Mouse (Mus musculus): ENCODE measurements at regions not wholly inside any gene's neighbourhood (a gene's known extent, or its start where the extent isn't known, plus 50 kb on each side); places are given as distances from the start of the nearest gene placed in this dataset.

DNA sequence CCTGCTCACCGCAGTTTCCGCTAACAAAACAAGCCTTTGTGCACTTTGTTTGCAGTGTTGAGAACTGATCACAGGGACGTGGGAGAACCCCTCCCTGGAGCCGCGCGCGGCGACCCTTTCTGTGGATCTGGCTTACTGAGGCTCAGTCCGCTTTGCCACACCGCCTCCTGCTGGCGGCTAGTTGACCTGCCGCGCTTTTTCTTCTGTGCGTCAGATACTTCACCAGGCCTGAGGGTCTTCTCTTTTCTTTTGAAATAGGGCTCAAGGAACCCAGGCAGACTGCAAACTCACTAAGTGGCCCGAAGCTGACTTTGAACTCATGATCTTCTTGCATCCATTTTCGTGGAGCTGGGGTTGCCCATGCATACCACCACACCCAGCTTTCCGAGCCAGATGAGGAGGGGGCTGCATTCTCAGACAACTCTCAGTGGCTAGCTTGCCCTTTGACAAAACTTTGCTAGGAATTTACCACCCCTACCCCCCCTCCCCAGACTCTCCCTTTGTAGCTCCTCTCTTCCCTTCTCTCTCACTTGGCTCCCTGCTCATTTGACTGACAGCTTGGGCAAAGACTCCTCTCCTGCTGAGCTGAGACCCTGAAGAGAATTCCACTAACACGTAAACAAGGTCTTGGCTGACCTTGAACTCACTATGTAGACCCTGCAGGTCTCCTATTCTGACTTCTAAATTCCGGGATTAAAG is 109.9 kb downstream of the Sox2 start:
- no peak for DNase-seq (ENCODE audit: low read depth, low spot score)

DNA sequence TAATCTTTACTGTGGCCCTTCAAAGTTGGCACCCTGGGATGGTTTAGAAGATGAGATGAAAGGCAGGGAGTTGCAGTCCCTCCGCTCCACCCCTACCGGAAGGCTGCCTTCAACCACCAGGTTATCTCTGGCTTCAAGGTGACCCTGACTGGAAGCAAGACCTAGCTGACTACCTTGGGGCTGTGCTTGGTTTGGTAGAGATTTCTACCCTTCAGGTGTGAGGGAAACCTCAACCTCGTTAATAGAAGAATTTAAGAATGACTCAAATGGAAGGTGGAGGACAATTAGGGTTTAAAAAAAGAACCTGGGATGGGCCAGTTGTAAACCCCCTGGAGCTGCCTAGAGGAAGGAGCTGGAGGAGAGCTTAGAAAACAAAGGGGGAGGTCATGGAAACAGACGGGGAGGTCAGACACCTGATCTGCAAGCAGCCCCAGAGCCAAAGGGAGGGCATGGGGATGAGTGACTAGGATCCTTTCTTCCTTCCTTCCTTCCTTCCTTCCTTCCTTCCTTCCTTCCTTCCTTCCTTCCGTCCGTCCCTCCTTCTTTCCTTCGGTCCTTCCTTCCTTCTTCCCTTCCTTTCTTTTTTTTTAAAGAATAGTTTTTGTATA is 111.1 kb downstream of the Sox2 start:
- DNase-seq (ENCODE audit: low read depth, low spot score), result no peak
- 71% methylated on average over 7 of the region's 7 CpGs for whole genome bisulfite sequencing

More for the DNA sequence above, 109.9 kb downstream of the Sox2 start:
- WGBS, result 84% methylated on average over 19 of the region's 19 CpGs

GRCm38 (mm10) chr3:34761783-34762182 is 111.6 kb downstream of the Sox2 start:
- no peak for DNase-seq (ENCODE audit: low read depth, low spot score)
- WGBS, result 91% methylated on average over 4 of the region's 4 CpGs

GRCm38 (mm10) chr3:34764559-34764958 is 114.4 kb downstream of the Sox2 start:
- WGBS, result 66% methylated on average over 2 of the region's 2 CpGs
- no peak for DNase-seq (ENCODE audit: low read depth, low spot score)

DNA sequence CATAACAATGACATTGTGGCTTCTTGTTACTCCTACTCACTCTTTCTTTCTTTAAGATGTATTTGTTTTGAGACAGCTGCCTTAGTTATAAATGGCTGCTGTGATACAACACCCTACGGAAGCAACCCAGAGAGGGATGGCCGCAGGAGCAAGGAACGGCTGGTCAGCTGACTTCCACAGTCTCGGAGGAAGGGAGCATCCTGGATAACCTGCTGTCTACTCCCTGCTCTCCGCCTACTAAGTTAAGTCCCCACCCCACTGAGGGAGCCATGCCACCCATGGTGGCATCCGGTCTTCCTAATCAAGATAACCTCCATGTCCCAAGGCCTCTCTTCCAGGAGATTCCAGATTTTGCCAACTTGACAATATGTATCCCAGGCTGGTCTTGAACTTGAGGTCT is 114.9 kb downstream of the Sox2 start:
- WGBS, result 80% methylated on average over 6 of the region's 6 CpGs
- DNase-seq (ENCODE audit: low read depth, low spot score), result no peak

DNA sequence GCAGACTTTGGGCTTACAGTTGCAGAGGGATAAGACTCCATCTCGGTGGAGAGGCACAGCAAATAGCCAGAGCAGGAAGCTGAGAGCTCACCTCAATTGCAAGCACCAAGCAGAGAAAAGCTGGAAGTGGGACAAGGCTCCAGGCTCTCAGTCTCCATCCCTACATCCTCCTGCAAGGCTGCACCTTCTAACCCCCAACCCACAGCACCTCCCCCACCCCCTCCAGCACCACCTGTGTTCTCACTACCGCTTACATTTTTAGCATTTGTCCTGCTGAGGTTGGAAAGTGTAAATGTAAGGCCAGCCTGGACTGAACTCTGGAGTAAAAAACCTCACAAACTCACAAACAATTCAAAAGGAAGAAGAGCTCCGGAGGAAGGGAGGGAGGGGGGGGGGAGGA is 119.6 kb downstream of the Sox2 start:
- WGBS, result 44% methylated on average over 3 of the region's 3 CpGs
- DNase-seq (ENCODE audit: low read depth, low spot score), result no peak

DNA sequence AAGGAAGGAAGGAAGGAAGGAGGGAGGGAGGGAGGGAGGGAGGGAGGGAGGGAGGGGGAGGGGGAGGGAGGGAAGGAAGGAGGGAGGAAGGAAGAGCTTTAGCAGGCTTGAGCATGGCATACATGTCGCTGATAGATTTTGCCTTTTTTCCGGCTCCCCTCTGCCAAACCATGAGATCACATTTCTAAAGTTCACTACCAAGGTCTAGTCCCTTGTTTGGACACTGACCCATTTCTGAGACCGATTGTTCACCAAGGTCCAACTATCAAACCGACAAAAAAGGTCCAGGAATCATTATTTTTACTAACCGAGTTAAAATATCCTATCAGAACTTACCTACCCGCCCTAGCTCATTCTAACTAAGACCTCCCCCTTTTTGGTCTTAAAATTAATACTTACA is 120.1 kb downstream of the Sox2 start:
- WGBS, result 80% methylated on average over 6 of the region's 6 CpGs
- no peak for DNase-seq (ENCODE audit: low read depth, low spot score)

- DNase-seq (ENCODE audit: low read depth, low spot score), result no peak
- WGBS, result 89% methylated on average over 3 of the region's 3 CpGs
Measured at GRCm38 (mm10) chr3:34772035-34772434, 121.8 kb downstream of the Sox2 start.

- WGBS, result 28% methylated on average over 23 of the region's 23 CpGs
- no peak for DNase-seq (ENCODE audit: low read depth, low spot score)
Measured at GRCm38 (mm10) chr3:34773678-34774425, 123.6 kb downstream of the Sox2 start.

DNA sequence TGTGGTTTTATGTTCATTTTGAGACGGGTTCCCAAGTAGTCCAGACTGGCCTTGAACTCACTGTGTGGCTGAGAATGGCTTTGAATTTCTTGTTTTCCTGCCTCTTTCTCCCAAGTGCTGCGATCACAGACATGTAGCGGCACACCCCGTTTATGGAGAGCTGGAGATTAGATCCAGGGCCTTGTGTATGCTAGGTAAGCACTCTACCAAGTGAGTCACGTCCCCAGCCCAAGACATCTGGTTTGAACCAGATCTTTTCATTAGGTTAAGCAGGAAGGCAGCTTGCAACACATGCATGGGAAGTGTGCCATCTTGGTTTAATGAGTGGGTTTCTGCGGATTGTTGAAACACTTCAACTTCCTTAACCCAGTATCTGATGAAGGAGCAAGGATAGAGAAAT is 131.6 kb downstream of the Sox2 start:
- no peak for DNase-seq (ENCODE audit: low read depth, low spot score)
- WGBS, result 74% methylated on average over 6 of the region's 6 CpGs

GRCm38 (mm10) chr3:34783398-34783797 is 133.2 kb downstream of the Sox2 start:
- DNase-seq (ENCODE audit: low read depth, low spot score), result no peak
- 89% methylated on average over 1 of the region's 1 CpGs for WGBS

- WGBS, result 95% methylated on average over 3 of the region's 3 CpGs
- no peak for DNase-seq (ENCODE audit: low read depth, low spot score)
Measured at GRCm38 (mm10) chr3:34787211-34787610, 137.0 kb downstream of the Sox2 start.

DNA sequence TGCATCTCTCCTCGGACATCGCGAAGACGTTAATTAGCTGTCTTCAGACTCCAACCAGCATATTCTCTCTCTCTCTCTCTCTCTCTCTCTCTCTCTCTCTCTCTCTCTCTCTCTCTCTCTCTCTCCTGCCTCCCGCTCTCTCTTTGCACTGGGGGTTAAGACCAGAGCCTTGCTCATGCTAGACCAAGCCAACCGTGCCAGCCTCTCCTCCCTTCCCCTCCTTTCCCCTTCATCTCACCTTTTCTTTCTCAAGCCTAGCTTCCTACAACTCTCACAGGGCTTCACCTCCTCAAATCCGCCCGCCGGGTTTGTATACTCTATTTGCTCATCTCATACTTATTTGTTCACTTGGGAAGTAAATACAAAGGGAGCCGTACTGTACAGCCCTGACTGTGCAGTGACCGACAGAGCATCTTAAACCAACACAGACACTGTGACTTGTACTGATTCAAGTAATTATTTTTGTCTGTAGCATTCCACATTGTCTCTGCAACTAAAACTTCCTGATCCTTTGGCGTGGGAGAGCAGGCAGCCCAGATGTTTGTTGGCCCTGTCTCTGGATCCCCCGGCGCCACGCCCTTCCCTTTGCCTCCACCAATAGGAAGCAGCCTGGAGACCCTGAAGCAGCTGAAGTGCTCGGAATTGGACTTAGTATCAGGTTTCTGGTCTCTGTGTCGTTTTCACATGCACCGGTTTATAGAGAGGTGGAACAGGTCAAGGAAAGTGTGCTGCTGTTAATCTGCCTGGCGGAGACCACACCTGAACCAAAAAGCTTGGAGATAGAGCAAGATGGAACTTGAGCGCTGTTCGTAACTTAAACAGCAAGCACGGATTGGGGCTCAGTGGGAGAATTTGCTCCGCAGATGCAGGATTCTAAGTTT is 145.1 kb downstream of the Sox2 start:
- 15% methylated on average over 23 of the region's 23 CpGs for WGBS
- DNase-seq (ENCODE audit: low read depth, low spot score), result no peak

DNA sequence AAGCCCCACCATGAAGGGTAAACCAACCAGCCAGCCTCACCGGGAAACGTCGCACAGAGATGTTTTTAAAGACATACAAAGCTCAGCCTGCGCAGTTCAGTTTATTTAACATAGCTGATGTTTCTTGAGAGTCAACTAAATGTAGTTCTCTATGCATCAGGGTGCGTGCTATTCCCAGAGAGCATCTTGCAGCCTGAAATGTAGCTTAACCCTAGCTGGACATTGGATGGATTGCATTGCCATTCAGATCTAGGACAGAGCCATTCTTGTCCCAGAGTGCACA is 145.7 kb downstream of the Sox2 start:
- WGBS, result 10% methylated on average over 5 of the region's 5 CpGs
- no peak for DNase-seq (ENCODE audit: low read depth, low spot score)

GRCm38 (mm10) chr3:34808833-34809232 is 158.6 kb downstream of the Sox2 start:
- 24% methylated on average over 6 of the region's 6 CpGs for WGBS
- DNase-seq (ENCODE audit: low read depth, low spot score), result no peak

DNA sequence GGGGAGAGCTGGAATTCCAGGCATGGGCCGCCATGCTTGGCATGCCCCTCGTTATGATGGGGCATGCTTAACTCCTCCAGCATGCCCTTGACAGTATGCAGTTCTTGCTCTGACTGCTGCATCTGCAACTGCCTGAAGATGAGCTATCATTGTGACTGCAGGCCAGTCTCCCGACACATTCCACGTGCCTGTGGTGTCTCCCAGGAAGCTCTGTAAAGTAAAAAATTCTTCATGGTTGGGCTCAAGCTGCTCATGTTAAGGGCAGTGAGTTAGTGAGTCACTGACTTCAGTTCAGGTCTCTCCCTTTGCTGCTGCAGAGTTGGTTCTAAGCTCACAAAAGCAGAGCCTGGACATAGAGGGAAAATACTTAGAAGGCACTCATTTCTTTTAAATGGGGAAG is 161.5 kb downstream of the Sox2 start:
- WGBS, result 74% methylated on average over 4 of the region's 4 CpGs
- DNase-seq (ENCODE audit: low read depth, low spot score), result no peak

DNA sequence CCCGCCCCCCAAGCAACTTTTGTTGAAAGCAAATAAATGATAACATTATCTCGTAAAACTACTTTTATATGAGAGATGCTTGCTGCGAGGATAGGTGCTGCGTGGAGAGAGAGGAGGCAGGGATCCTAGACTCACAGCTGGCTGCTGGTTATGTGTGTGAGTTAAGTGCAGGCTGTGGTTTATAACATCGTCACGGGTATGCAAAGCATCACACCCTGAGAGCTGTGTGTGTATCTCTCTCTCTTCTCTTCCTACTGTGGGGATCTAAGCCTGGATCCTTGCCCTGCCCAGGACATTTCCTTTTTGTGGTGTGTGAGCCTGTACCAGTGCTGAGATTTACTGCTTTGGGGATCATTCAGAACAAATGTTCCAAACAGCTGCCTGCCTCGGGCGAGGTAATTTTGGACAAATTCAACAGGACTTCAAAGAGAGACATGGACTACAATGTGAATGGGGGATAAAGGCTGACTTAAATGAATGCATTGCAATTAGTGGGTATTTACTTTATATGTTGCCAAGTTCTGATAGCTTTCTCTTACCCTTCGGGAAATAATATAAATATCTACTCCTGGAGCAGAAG is 162.9 kb downstream of the Sox2 start:
- 10% methylated on average over 9 of the region's 9 CpGs for WGBS
- no peak for DNase-seq (ENCODE audit: low read depth, low spot score)

- no peak for DNase-seq (ENCODE audit: low read depth, low spot score)
- 56% methylated on average over 11 of the region's 11 CpGs for WGBS
Measured at GRCm38 (mm10) chr3:34825036-34825435, 174.8 kb downstream of the Sox2 start.

DNA sequence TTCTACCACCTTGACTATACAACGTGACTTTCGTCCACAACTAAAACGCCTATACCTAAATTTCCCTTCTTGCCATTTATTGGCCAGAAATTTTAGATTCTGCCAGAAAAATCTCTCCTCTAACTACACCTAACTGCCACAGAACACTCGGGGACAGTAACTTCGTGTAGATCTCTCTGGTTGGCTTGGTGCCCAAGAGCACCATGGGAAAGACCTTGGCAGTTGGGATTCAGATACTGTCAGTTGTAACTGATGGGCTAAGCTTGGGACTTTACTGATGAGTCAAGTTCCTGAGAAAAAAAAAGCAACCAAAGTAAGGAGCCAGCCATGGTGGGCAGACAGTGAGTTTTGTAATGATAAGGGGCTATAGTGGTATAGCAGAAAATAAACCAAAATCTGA is 176.2 kb downstream of the Sox2 start:
- no peak for DNase-seq (ENCODE audit: low read depth, low spot score)
- WGBS, result 75% methylated on average over 5 of the region's 5 CpGs
